Mouse (Mus musculus): ENCODE data around the gene Cops8. TPM values are rescaled to one million over a fixed set of nuclear protein-coding genes. Genes with fewer than 3 reads are reported as not detected.

Cops8 gene
- polyA plus RNA-seq (2012; ENCODE audit: insufficient read depth, insufficient read length, missing spikeins): 48.4 and 61.4 TPM in 2 replicates

- H3K4me1 ChIP-seq (ENCODE audit: control insufficient read depth, insufficient read depth, insufficient read length, low read length): peaks cover 8% of the 10 kb centered on the region
- peak within 1 kb of the TSS; percentile 94 for H3K27ac ChIP-seq (replicated peaks; ENCODE audit: low read depth, low read length)
- peak within 1 kb of the TSS; percentile 86 for H3K4me3 ChIP-seq (ENCODE audit: insufficient read depth, low read depth, low read length)
Measured at GRCm38 (mm10) chr1:90602759-90603560, at the start of gene Cops8. Gene Cops8 (plus strand): TSS chr1:90602981.

GRCm38 (mm10) chr1:90557140-90557539, 45.6 kb upstream of the Cops8 start:
- Histone ChIP-seq H3K27ac (replicated peaks; ENCODE audit: low read depth, low read length) (no peak overlapping the region), H3K4me1 (ENCODE audit: control insufficient read depth, insufficient read depth, insufficient read length, low read length) (no peaks in the 10 kb centered on the region), H3K4me3 (ENCODE audit: insufficient read depth, low read depth, low read length) (no peak overlapping the region)

GRCm38 (mm10) chr1:90560942-90561726, 41.6 kb upstream of the Cops8 start:
- Histone ChIP-seq H3K4me3 (ENCODE audit: insufficient read depth, low read depth, low read length) (no peak overlapping the region), H3K4me1 (ENCODE audit: control insufficient read depth, insufficient read depth, insufficient read length, low read length) (no peaks in the 10 kb centered on the region), H3K27ac (replicated peaks; ENCODE audit: low read depth, low read length) (no peak overlapping the region)

GRCm38 (mm10) chr1:90563945-90564344, 38.8 kb upstream of the Cops8 start:
- Histone ChIP-seq H3K4me1 (ENCODE audit: control insufficient read depth, insufficient read depth, insufficient read length, low read length) (no peaks in the 10 kb centered on the region), H3K27ac (replicated peaks; ENCODE audit: low read depth, low read length) (no peak overlapping the region), H3K4me3 (ENCODE audit: insufficient read depth, low read depth, low read length) (no peak overlapping the region)

GRCm38 (mm10) chr1:90566664-90567440, 35.9 kb upstream of the Cops8 start:
- Histone ChIP-seq H3K4me1 (ENCODE audit: control insufficient read depth, insufficient read depth, insufficient read length, low read length) (no peaks in the 10 kb centered on the region), H3K4me3 (ENCODE audit: insufficient read depth, low read depth, low read length) (no peak overlapping the region), H3K27ac (replicated peaks; ENCODE audit: low read depth, low read length) (no peak overlapping the region)

- Histone ChIP-seq H3K4me1 (ENCODE audit: control insufficient read depth, insufficient read depth, insufficient read length, low read length) (peaks cover 3% of the 10 kb centered on the region; the same call in 1 of the 2 replicates), H3K4me3 (ENCODE audit: insufficient read depth, low read depth, low read length) (no peak overlapping the region), H3K27ac (replicated peaks; ENCODE audit: low read depth, low read length) (no peak overlapping the region)
Measured at GRCm38 (mm10) chr1:90573831-90574230, 28.9 kb upstream of the Cops8 start.

- H3K27ac ChIP-seq (replicated peaks; ENCODE audit: low read depth, low read length): no peak overlapping the region
- H3K4me3 ChIP-seq (ENCODE audit: insufficient read depth, low read depth, low read length): no peak overlapping the region
- H3K4me1 ChIP-seq (ENCODE audit: control insufficient read depth, insufficient read depth, insufficient read length, low read length): peaks cover 3% of the 10 kb centered on the region; the same call in 1 of the 2 replicates
Measured at GRCm38 (mm10) chr1:90574845-90575244, 27.9 kb upstream of the Cops8 start.

GRCm38 (mm10) chr1:90577417-90577816, 25.4 kb upstream of the Cops8 start:
- Histone ChIP-seq H3K4me1 (ENCODE audit: control insufficient read depth, insufficient read depth, insufficient read length, low read length) (peaks cover 3% of the 10 kb centered on the region; the same call in 1 of the 2 replicates), H3K27ac (replicated peaks; ENCODE audit: low read depth, low read length) (no peak overlapping the region), H3K4me3 (ENCODE audit: insufficient read depth, low read depth, low read length) (no peak overlapping the region)

- H3K4me1 ChIP-seq (ENCODE audit: control insufficient read depth, insufficient read depth, insufficient read length, low read length): peaks cover 3% of the 10 kb centered on the region; the same call in 1 of the 2 replicates
- H3K4me3 ChIP-seq (ENCODE audit: insufficient read depth, low read depth, low read length): no peak overlapping the region
- no peak overlapping the region for H3K27ac ChIP-seq (replicated peaks; ENCODE audit: low read depth, low read length)
Measured at GRCm38 (mm10) chr1:90582635-90583034, 20.1 kb upstream of the Cops8 start.

- H3K4me1 ChIP-seq (ENCODE audit: control insufficient read depth, insufficient read depth, insufficient read length, low read length): no peaks in the 10 kb centered on the region
- no peak overlapping the region for H3K27ac ChIP-seq (replicated peaks; ENCODE audit: low read depth, low read length)
- no peak overlapping the region for H3K4me3 ChIP-seq (ENCODE audit: insufficient read depth, low read depth, low read length)
Measured at GRCm38 (mm10) chr1:90588021-90588734, 14.6 kb upstream of the Cops8 start.

GRCm38 (mm10) chr1:90590797-90591196, 12.0 kb upstream of the Cops8 start:
- no peaks in the 10 kb centered on the region for H3K4me1 ChIP-seq (ENCODE audit: control insufficient read depth, insufficient read depth, insufficient read length, low read length)
- no peak overlapping the region for H3K27ac ChIP-seq (replicated peaks; ENCODE audit: low read depth, low read length)
- H3K4me3 ChIP-seq (ENCODE audit: insufficient read depth, low read depth, low read length): no peak overlapping the region

GRCm38 (mm10) chr1:90592784-90593183, 10.0 kb upstream of the Cops8 start:
- H3K4me1 ChIP-seq (ENCODE audit: control insufficient read depth, insufficient read depth, insufficient read length, low read length): no peaks in the 10 kb centered on the region
- H3K4me3 ChIP-seq (ENCODE audit: insufficient read depth, low read depth, low read length): no peak overlapping the region
- H3K27ac ChIP-seq (replicated peaks; ENCODE audit: low read depth, low read length): no peak overlapping the region

GRCm38 (mm10) chr1:90599226-90599625, 3.6 kb upstream of the Cops8 start:
- Histone ChIP-seq H3K4me1 (ENCODE audit: control insufficient read depth, insufficient read depth, insufficient read length, low read length) (peaks cover 8% of the 10 kb centered on the region), H3K27ac (replicated peaks; ENCODE audit: low read depth, low read length) (peak overlapping the region; percentile 91), H3K4me3 (ENCODE audit: insufficient read depth, low read depth, low read length) (no peak overlapping the region)

- Histone ChIP-seq H3K4me3 (ENCODE audit: insufficient read depth, low read depth, low read length) (no peak overlapping the region), H3K27ac (replicated peaks; ENCODE audit: low read depth, low read length) (no peak overlapping the region), H3K4me1 (ENCODE audit: control insufficient read depth, insufficient read depth, insufficient read length, low read length) (peaks cover 8% of the 10 kb centered on the region)
Measured at GRCm38 (mm10) chr1:90601096-90601495, 1.7 kb upstream of the Cops8 start.

All from brown adipose tissue, adult 24 weeks (tissue).